Mouse (Mus musculus) left cerebral cortex, postnatal 10 days (tissue): ENCODE measurements around the gene Med25. TPM values are rescaled to one million over a fixed set of nuclear protein-coding genes. Genes with fewer than 3 reads are reported as not detected.

ENCODE experiments used
- DNase-seq, 2 experiments: peaks; one replicate each; pipeline ENCODE4 v3.0.0; 2021 to 2022; ENCODE audit warnings: low spot score in 2 of 2, mixed read lengths in 1 of 2; ENCODE audit errors: extremely low spot score in 1 of 2
- intact Hi-C: fragments of 180-260 bp; cut with DNase I; formaldehyde crosslinking; loops from one replicate; pipeline ENCODE4 v1.15.1; 2025
- total RNA-seq, 2 experiments: library from RNA; stranded (reverse); gene quantifications; 2 replicates each; pipeline ENCODE4 v1.2.3; 2021

Med25 gene
- total RNA-seq, 2 experiments from 2014 or later, result 98.0 to 110 TPM

GRCm38 (mm10) chr7:44853065-44853464 lies 39.4 kb downstream of the Med25 start:
- intact Hi-C loops, result no loop called here
- DNase-seq, result no peak

- intact Hi-C loops, result no loop called here
- DNase-seq, result peak in 1 of 2 experiments; percentile 61
Observed at GRCm38 (mm10) chr7:44852259-44853027, 40.1 kb downstream of the Med25 start.

GRCm38 (mm10) chr7:44851625-44852234 lies 40.8 kb downstream of the Med25 start:
- DNase-seq, result no peak

GRCm38 (mm10) chr7:44850789-44851624 lies 41.5 kb downstream of the Med25 start:
- intact Hi-C loops, result no loop called here
- no peak for DNase-seq

More at GRCm38 (mm10) chr7:44851625-44852234, 40.8 kb downstream of the Med25 start:
- intact Hi-C loops, result no loop called here

GRCm38 (mm10) chr7:44850146-44850545 lies 42.4 kb downstream of the Med25 start:
- intact Hi-C loops, result no loop called here
- DNase-seq, result peak; percentile 63 to 91

DNA sequence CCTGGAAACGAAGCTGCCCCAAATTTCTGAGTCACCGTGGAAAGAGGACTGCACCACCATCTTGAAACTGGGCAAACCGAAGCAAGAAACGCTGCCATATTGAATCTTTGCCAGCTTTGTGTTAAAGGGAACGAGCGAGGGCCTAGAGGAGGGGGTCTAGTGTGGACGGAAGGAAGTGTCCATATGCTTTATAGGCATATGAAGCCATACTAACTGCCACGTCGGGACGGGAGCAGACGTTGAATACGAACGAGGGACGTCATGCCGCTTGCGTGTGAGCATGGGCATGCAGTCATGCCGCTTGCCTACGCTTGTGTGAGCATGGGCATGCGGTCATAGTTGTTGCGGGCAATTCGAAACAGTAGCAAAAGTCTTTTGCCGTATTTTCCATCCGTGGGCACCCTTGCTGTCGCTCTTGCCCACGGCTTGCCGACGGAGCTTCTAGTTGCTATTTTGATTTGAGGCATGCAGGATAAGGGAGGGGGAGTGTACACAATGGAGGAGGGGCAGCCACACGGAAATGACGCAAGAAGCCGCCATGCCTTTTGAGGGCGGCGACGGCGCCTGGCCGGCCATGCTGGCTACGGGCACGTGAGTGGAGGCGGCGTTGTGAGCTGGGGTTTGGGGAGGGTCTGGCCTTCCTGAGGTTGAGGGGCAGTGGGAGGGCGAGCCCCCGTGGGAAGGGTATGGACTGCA lies 42.9 kb downstream of the Med25 start:
- DNase-seq, result peak; percentile 93 to 95
- intact Hi-C loops, result no loop called here

DNA sequence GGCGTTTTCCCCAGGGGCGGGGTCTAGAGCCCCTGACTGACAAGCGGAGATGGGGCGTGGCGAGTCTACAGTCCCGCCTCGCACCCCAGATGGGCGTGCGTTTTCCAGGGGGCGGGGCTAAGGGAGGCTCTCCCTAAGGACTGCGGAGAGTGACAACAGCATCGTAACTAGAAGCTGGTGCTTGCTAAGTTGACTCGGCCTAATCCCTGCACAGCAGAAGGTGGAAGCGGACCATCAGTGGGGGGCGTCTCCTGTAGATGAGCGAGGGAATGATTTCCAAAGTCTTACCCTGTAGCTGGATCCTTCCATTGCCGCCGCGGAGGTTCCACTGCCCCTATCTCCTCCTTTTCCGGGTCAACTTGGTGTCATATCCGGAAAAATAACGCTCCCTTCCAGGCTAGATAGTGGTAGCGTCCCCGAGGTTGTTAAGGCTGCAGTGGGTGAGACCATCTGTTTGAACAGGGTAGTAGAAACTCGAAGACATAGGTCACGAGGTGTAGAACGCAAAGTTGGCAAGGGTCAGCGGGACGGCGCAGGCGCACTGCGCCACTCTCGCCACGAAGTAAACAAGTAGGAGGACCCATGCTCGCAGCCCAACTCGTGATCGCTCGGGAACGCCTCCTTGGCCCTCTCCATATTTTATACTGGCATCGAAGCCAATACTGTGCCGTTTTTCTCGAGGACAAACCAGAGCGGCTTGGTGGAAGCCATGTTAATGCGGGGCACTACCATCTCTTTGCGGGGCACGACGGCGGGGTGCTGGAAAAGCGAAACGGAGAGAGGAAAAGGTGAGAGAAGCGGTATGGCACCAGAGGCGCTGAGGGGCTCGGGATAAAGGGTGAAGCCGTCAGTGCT lies 43.7 kb downstream of the Med25 start, which contains the start of the genes Akt1s1 and Tbc1d17:
Gene Akt1s1 (plus strand): TSS at position 431 of the 855 bp plus-strand sequence.
Gene Tbc1d17 (minus strand): TSS at position 519 of the 855 bp plus-strand sequence.
- DNase-seq, result peak; percentile 98 to 100
- intact Hi-C loops, result no loop called here

- DNase-seq, result peak in 1 of 2 experiments; percentile 39
- intact Hi-C loops, result no loop called here
Observed at GRCm38 (mm10) chr7:44847772-44848171, 44.7 kb downstream of the Med25 start.

DNA sequence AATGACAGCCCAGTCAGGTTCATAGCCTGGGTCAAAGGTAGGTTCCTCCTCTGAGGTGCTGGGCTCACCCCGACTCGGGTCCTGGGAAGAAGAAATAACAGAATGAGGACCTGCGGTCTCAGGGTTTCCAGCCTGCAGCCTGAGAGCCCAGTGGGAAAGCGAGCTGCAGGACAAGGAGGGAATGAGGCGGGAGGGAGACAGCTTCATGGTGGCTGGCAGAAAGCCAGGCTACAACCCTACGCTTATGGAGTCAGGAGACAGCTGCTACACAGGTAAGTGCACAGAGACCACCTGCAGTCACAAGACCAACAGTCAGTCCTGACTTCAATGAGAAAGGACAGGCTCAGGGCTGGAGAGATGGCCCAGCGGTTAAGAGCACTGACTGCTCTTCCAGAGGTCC lies 45.7 kb downstream of the Med25 start:
- intact Hi-C loops, result no loop called here
- DNase-seq, result peak in 1 of 2 experiments; percentile 43

- intact Hi-C loops, result no loop called here
- peak in 1 of 2 experiments; percentile 28 for DNase-seq
Observed at GRCm38 (mm10) chr7:44845006-44845405, 47.5 kb downstream of the Med25 start.

DNA sequence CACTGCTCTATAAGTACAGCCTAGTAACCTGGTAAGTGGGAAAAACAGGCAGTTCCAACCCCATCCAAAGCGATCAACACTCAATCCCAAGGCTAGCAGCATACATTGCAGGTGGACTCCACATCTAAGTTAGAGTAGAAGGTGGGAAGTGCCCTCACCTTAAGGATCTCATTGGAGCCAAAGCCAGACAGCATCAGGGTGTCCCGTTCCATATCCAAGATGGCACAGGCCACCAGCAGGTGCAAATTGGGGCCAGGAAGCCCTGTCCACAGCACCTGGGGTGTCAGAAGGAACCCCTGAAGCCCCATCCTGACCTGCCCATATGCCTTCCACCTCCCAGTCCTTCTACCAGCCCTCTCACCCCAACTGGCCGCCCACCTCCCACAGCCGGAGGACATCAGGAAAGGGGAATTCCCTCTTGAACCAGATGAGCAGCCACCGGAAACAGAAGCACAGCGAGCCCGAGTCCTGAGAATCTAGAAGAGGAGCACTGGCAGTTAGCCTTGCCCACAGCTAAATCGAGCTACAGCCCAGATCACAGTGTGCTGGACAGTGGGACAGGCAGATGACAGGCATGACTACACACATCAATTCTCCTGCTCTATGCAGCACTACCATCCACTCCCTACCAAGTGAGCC lies 50.6 kb downstream of the Med25 start:
- DNase-seq, result no peak
- intact Hi-C loops, result no loop called here

GRCm38 (mm10) chr7:44840426-44840825 lies 52.1 kb downstream of the Med25 start:
- DNase-seq, result no peak
- intact Hi-C loops, result no loop called here

- intact Hi-C loops, result no loop called here
- DNase-seq, result peak in 1 of 2 experiments; percentile 71
Observed at GRCm38 (mm10) chr7:44839491-44840191, 52.9 kb downstream of the Med25 start.

DNA sequence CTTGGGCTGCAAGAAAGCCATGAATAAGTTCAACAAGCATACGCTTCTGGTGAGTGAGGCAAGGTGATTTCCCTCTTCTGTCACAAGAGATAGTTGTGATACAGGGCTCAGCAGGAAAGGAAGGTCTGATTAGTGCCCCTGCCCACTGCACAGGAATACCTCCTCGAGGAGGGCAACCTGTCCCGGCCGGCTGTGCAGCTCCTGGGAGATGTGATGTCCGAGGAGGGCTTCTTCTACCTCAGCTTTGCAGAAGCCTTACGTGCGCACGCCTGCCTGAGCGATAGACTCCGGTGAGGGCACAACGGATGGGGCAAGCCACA lies 53.4 kb downstream of the Med25 start:
- intact Hi-C loops, result no loop called here
- no peak for DNase-seq

- DNase-seq, result no peak
- intact Hi-C loops, result no loop called here
Observed at GRCm38 (mm10) chr7:44838073-44838472, 54.4 kb downstream of the Med25 start.

DNA sequence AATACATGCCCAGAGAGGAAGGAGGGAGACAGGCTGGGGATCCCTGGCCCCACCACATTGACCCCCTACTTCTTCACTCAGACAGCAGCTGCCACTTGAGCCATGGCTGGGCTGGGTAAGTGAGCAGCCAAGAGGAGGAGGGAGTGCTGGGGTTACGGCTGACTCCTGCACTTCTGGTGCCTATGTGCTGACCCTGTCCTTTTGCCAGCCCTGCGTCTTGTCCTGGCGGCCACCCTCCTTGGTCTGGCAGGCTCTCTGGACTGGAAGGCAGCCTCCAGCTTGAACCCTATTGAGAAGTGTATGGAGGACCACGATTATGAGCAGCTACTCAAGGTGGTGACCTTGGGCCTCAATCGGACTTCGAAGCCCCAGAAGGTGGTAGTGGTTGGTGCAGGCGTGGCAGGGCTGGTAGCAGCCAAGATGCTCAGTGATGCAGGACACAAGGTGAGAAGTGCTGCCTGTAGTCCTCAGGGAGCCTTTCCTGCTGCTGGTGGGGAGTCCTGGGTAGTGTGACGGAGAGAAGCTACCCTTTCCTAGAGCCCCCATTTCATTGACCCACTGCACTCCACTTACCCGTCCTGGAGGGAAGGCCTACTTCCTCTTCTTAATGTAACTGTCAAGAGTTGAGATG lies 56.0 kb downstream of the Med25 start:
- no peak for DNase-seq
- intact Hi-C loops, result no loop called here

DNA sequence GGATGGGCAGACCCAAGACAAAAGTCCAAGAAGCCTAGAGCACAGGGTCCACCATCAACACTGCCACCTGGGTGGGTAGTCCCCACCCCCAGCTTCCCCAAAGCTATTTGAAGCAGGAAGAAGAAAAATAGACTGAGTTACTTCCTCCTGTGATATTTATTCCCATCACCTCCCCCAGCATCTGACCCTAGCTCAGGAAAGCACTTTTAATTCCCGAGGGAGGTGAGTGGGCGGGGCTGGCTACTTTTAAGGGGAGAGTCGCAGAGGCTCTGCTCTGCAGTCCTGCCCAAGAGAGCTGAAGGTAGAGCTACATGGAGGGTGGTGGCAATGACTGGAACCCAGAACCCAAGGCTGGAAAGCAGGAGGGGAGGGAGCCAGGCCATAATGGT lies 56.5 kb downstream of the Med25 start:
- intact Hi-C loops, result no loop called here
- no peak for DNase-seq
